8 mouse cellular contexts compared by ENCODE assay signal in the genomic region with DNA sequence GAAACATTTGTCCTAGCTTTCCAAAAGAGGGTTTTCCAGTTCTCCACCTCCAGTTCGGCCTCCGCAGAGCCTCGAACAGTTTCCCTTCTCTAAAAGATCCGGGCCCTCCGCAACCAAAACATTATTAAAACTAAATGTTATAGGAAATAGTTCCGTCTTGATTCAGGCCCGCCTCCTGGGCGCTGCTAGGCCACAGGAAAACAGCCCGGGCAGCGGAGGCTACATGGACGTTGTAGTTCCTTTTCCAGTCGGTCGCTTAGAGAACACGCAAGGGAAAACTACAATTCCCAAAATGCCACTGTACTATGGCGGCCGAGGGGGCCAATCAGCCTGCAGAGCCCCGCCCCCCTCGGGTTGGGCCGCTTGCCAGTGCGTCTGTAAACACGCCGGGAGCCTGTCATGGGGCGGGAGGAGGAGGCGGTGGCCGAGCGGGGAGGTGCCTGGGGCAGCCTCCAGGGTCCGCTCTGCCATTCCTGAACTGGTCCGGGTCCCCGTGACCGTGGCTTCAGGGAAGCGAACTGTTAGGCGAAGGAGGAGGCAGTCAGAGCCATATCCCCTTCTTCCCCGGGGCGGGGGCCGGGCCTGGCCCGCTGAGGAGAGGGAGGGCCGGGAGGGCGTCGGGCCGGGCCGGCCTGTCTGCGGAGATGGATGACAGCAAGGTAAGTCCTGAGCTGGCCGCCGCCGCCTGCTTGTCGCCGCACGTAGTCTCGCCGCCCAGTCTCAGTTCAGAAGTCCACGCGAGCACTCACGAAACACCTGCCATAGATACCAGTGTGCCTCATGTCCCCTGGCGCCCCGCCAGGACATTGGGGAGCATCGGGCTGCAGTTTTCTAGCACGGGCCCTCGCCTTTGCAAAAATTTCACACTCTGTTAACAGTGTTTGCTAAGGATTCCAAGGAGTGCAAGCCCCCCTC. TPM values are rescaled to one million over a fixed set of nuclear protein-coding genes. Genes with fewer than 3 reads are reported as not detected.
DNase-seq lines count a peak whose midpoint lies in the region; ATAC-seq lines count a peak whose summit lies in the region.

A gene (plus strand): TSS at position 369 of the 915 bp plus-strand sequence.

- DNase-seq in adipocyte (ENCODE audit: low spot score) = peak; percentile 99
- DNase-seq in embryo, embryonic 10 days (ENCODE audit: low spot score) = peak; percentile 99
- peak; percentile 100 for DNase-seq in gastrocnemius, postnatal 10 days
- peak; percentile 98 for DNase-seq in induced T-regulatory cell, adult 2 months (ENCODE audit: low read depth)
- peak; percentile 96 to 100 for DNase-seq in left cerebral cortex, adult 9 months (ENCODE audit: low spot score in 2 of 2)
- peak; percentile 100 for DNase-seq in right cerebral cortex, postnatal 14 days
- DNase-seq in urinary bladder, postnatal 36 days (ENCODE audit: low spot score in 2 of 2) = peak; percentile 99 to 100

- peak; percentile 79 for ATAC-seq in megakaryocyte progenitor cell, adult 5-6 weeks (replicated peaks; ENCODE audit: poor library complexity)

RNA-seq across cellular contexts. Expression of the gene that starts here (rescaled TPM):
- 1 to 10 TPM; 3.9 to 4.6 TPM for total RNA-seq in gastrocnemius, postnatal 10 days (2021)
- total RNA-seq in megakaryocyte progenitor cell, adult 5-6 weeks (2015) = 2.0 and 4.5 TPM in 2 replicates
- total RNA-seq in megakaryocyte progenitor cell, adult 5-6 weeks (2017) = 2.5 and 4.1 TPM in 2 replicates

Comparison
In these comparisons a context has a peak if more than half of its experiments do, and no peak if none do; other contexts are left out.
1. Peak in every context shown above with its lines: DNase-seq and ATAC-seq.